Comparison of ENCODE assay signal across 24 mouse cellular contexts in genomic region chr2:79999168-79999567, GRCm38 (mm10).
DNase-seq lines count a peak whose midpoint lies in the region; ATAC-seq and TF ChIP-seq lines count a peak whose summit lies in the region.
"Had no signal": no experiment of that assay in that cellular context is flagged by ENCODE, and none has a peak within 500 bp of the region (broad histone marks: within the 10 kb centered on the region; RNA-seq: fewer than 3 reads in every experiment).

No protein-coding gene starts in this region.

- H3K36me3 ChIP-seq in heart, embryonic 13.5 days = no peaks in the 10 kb centered on the region
- no peaks in the 10 kb centered on the region for H3K36me3 ChIP-seq in liver, adult 2 months (ENCODE audit: control insufficient read depth, insufficient read depth, low read length)
- no peaks in the 10 kb centered on the region for H3K36me3 ChIP-seq in liver, postnatal 0 days (replicated peaks; ENCODE audit: insufficient read depth, low read length)
- H3K36me3 ChIP-seq: embryonic facial prominence, embryonic 10.5 days; embryonic facial prominence, embryonic 12.5 days; forebrain, embryonic 15.5 days; G1E had no signal

- 0 out of 2 replicates have a peak, but pooled peaks cover 10% of the 10 kb centered on the region for H3K4me1 ChIP-seq in heart, embryonic 13.5 days
- H3K4me1 ChIP-seq in liver, adult 2 months (ENCODE audit: control insufficient read depth, insufficient read depth, low read length) = peaks cover 5% of the 10 kb centered on the region; the same call in 1 of the 2 replicates
- H3K4me1 ChIP-seq in liver, postnatal 0 days (ENCODE audit: insufficient read depth) = no peaks in the 10 kb centered on the region
- H3K4me1 ChIP-seq: embryonic facial prominence, embryonic 10.5 days; embryonic facial prominence, embryonic 12.5 days; forebrain, embryonic 13.5 days; forebrain, embryonic 15.5 days had no signal

- no peaks in the 10 kb centered on the region for H3K9me3 ChIP-seq in heart, embryonic 13.5 days
- no peaks in the 10 kb centered on the region for H3K9me3 ChIP-seq in liver, postnatal 0 days (ENCODE audit: low read length)
- H3K9me3 ChIP-seq: embryonic facial prominence, embryonic 10.5 days; embryonic facial prominence, embryonic 12.5 days; forebrain, embryonic 13.5 days; forebrain, embryonic 15.5 days; G1E had no signal

- H3K9ac ChIP-seq in heart, embryonic 13.5 days = no peak overlapping the region
- H3K9ac ChIP-seq in liver, adult 2 months (ENCODE audit: low read depth, low read length) = no peak overlapping the region
- no peak overlapping the region for H3K9ac ChIP-seq in liver, postnatal 0 days (replicated peaks)
- H3K9ac ChIP-seq: embryonic facial prominence, embryonic 12.5 days; forebrain, embryonic 13.5 days; forebrain, embryonic 15.5 days had no signal

- no peak overlapping the region for H3K4me3 ChIP-seq in heart, embryonic 13.5 days
- no peak overlapping the region for H3K4me3 ChIP-seq in liver, adult 2 months (ENCODE audit: insufficient read depth, low read depth, low read length)
- no peak overlapping the region for H3K4me3 ChIP-seq in liver, postnatal 0 days (ENCODE audit: low read depth, low read length)
- H3K4me3 ChIP-seq: embryonic facial prominence, embryonic 10.5 days; embryonic facial prominence, embryonic 12.5 days; forebrain, embryonic 13.5 days; forebrain, embryonic 15.5 days had no signal

- DNase-seq in heart, adult 18-20 months = no peak
- peak; percentile 33 for DNase-seq in kidney, adult 9 months
- DNase-seq in kidney, postnatal 10 days = no peak
- DNase-seq in liver, adult 2 months (ENCODE audit: extremely low read depth, low read depth, low spot score) = peak; percentile 89
- no peak for DNase-seq in liver, postnatal 0 days
- DNase-seq: adrenal gland, adult 8-10 months; adrenal gland, postnatal 14 days; adrenal gland, postnatal 36 days; B cell, adult 2 months; cerebellum, adult 11-12 months; cerebellum, adult 2 months; cerebellum, adult 9-10 months; cerebellum, postnatal 10 days; cerebellum, postnatal 25 days had no signal

- H3K27ac ChIP-seq in heart, embryonic 13.5 days (replicated peaks) = peak overlapping the region; percentile 20; the same call in 1 of the 2 replicates
- peak overlapping the region; percentile 74 for H3K27ac ChIP-seq in liver, adult 2 months (replicated peaks; ENCODE audit: insufficient read depth, low read depth, low read length)
- no peak overlapping the region for H3K27ac ChIP-seq in liver, postnatal 0 days (ENCODE audit: low read depth)
- H3K27ac ChIP-seq: embryonic facial prominence, embryonic 10.5 days; embryonic facial prominence, embryonic 12.5 days; forebrain, embryonic 13.5 days; forebrain, embryonic 15.5 days had no signal

- H3K79me2 ChIP-seq in liver, adult 2 months (ENCODE audit: control insufficient read depth, insufficient read depth, low read length) = no peaks in the 10 kb centered on the region

- WGBS in heart, embryonic 13.5 days = 64% methylated on average over 3 of the region's 3 CpGs
- WGBS in liver, adult 2 months = 14% methylated on average over 3 of the region's 3 CpGs
- 67% methylated on average over 3 of the region's 3 CpGs for WGBS in liver, postnatal 0 days (ENCODE audit: insufficient replicate concordance)

- no peak for ATAC-seq in heart, embryonic 13.5 days (ENCODE audit: extremely low read depth, insufficient number of reproducible peaks, low FRiP score, low TSS enrichment)
- ATAC-seq in liver, postnatal 0 days = no peak
- ATAC-seq: activated CD4-positive, CD25-positive, alpha-beta regulatory T cell, adult 4 months; CD4-positive, CD25-positive, alpha-beta regulatory T cell, adult 4 months; forebrain, embryonic 13.5 days; forebrain, embryonic 15.5 days; Patski had no signal

- no peaks in the 10 kb centered on the region for H3K27me3 ChIP-seq in heart, embryonic 13.5 days (replicated peaks)
- no peaks in the 10 kb centered on the region for H3K27me3 ChIP-seq in liver, adult 2 months (ENCODE audit: control insufficient read depth, insufficient read depth, low read length)
- no peaks in the 10 kb centered on the region for H3K27me3 ChIP-seq in liver, postnatal 0 days (ENCODE audit: insufficient read depth, low read length)
- H3K27me3 ChIP-seq: CH12.LX; embryonic facial prominence, embryonic 12.5 days; forebrain, embryonic 13.5 days; forebrain, embryonic 15.5 days; Patski had no signal

- TF ChIP-seq CTCF in liver, adult 2 months (IDR thresholded peaks at IDR 0.05; ENCODE audit: low read depth, low read length) = no peak
- no peak for TF ChIP-seq CTCF in liver, postnatal 0 days (IDR thresholded peaks at IDR 0.05; ENCODE audit: low read depth)

- no peak for TF ChIP-seq EP300 in liver, postnatal 0 days (IDR thresholded peaks at IDR 0.05; ENCODE audit: low read depth)

- H3K4me2 ChIP-seq in heart, embryonic 13.5 days = no peak overlapping the region
- H3K4me2 ChIP-seq in liver, postnatal 0 days (ENCODE audit: low read depth, low read length) = no peak overlapping the region
- H3K4me2 ChIP-seq: embryonic facial prominence, embryonic 12.5 days; forebrain, embryonic 13.5 days; forebrain, embryonic 15.5 days had no signal

- no peak for TF ChIP-seq POLR2A in liver, adult 2 months (IDR thresholded peaks at IDR 0.05; ENCODE audit: extremely low read depth, insufficient read depth, low read length)

Comparison
In these comparisons a context has a peak if more than half of its experiments do, and no peak if none do; other contexts are left out.
1. DNase-seq: peak in kidney, adult 9 months (single experiment) and liver, adult 2 months (single experiment); none in heart, adult 18-20 months (0 of 2), kidney, postnatal 10 days (single experiment) and liver, postnatal 0 days (single experiment).